Mouse (Mus musculus): ENCODE measurements around the gene Arf4. TPM values are rescaled to one million over a fixed set of nuclear protein-coding genes. Genes with fewer than 3 reads are reported as not detected.

Arf4 gene
- polyA plus RNA-seq, 1 experiment from 2014 or later, result 507 TPM

DNA sequence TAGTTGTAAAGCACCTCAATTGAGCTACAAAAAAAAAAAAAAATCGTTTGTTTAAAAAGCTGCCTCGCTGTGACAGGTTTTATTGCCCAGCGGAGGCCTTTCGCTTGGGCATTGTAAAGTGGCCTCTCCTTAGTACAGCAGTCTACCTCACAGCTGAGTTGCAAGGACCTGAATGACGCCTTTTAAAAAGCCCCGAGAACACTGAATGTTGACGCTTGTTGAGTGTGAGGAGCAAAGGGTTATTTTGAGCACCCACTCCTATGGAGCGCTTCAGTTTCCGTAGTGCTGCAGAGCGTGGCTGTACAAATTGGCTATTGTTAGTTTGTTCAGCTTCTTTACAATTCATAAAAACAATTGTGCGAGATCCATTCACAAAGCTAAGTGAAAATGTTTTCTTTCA lies 1.4 kb downstream of the Arf4 start:
- no peaks in the 10 kb centered on the region for H3K9me3 ChIP-seq
- 10% methylated on average over 11 of the region's 11 CpGs for WGBS
- no peaks in the 10 kb centered on the region for H3K36me3 ChIP-seq
- H3K4me3 ChIP-seq, result peak overlapping the region; percentile 93
- H3K27ac ChIP-seq, result peak overlapping the region; percentile 99
- no peaks in the 10 kb centered on the region for H3K27me3 ChIP-seq (ENCODE audit: insufficient read depth, poor library complexity, severe bottlenecking)
- no peak for DNase-seq (ENCODE audit: low spot score)
- H3K4me1 ChIP-seq, result peaks cover 12% of the 10 kb centered on the region; the same call in 1 of the 2 replicates

DNA sequence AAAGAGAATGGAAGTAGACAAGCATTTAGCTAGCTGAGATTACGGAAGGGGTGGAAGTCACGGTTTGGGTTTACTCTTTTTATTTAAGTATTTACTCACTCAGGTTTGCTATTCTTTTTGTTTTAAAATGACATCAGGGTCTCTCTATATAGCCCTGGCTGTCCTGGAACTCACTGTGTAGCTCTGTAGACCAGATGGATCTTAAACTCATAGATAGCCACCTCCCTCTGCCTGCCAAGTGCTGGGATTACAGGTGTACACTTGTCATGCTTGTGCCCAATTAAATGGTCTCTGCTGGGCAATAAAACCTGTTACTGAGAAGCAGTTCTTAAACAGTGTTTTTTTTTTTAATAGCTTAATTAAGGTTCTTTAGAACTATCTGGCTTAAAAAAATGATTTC lies 2.1 kb downstream of the Arf4 start:
- peak overlapping the region; percentile 93 for H3K4me3 ChIP-seq
- 66% methylated on average over 2 of the region's 2 CpGs for WGBS
- DNase-seq (ENCODE audit: low spot score), result no peak
- no peaks in the 10 kb centered on the region for H3K36me3 ChIP-seq
- H3K4me1 ChIP-seq, result peaks cover 12% of the 10 kb centered on the region; the same call in 1 of the 2 replicates
- H3K9me3 ChIP-seq, result no peaks in the 10 kb centered on the region
- H3K27me3 ChIP-seq (ENCODE audit: insufficient read depth, poor library complexity, severe bottlenecking), result no peaks in the 10 kb centered on the region
- H3K27ac ChIP-seq, result no peak overlapping the region

DNA sequence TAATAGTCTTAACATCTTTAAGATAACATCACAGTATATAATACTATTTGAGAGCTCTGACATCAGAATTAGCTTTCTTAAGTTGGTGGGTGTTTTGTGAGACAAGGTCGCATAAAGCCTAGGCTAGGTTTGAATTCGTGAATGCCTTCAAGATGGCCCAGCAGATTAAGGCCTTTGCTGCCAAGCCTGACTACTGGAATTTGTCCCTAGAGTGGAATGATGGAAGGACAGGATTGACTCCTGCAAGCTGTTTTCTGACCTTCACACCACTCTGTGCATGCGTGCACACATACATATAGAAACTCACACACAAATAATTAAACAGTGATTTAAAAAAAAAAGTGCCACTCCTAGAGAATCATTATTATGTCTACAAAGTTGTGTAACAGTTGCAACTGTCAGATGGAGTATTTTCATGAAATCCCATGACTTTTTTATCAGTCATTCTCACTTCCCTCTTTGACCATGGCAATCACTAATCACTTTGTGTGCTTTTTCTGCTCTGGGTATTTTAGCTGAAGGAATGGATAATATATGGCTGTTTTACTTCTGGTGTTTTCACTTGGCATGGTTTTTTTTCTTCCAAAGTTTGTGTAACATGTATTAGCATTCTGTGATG lies 5.2 kb downstream of the Arf4 start:
- Histone ChIP-seq H3K9me3 (no peaks in the 10 kb centered on the region), H3K27ac (no peak overlapping the region), H3K4me3 (no peak overlapping the region), H3K27me3 (ENCODE audit: insufficient read depth, poor library complexity, severe bottlenecking) (no peaks in the 10 kb centered on the region), H3K36me3 (peaks cover 12% of the 10 kb centered on the region), H3K4me1 (peaks cover 9% of the 10 kb centered on the region; the same call in 1 of the 2 replicates)
- 59% methylated on average over 3 of the region's 3 CpGs for WGBS
- DNase-seq (ENCODE audit: low spot score), result no peak

DNA sequence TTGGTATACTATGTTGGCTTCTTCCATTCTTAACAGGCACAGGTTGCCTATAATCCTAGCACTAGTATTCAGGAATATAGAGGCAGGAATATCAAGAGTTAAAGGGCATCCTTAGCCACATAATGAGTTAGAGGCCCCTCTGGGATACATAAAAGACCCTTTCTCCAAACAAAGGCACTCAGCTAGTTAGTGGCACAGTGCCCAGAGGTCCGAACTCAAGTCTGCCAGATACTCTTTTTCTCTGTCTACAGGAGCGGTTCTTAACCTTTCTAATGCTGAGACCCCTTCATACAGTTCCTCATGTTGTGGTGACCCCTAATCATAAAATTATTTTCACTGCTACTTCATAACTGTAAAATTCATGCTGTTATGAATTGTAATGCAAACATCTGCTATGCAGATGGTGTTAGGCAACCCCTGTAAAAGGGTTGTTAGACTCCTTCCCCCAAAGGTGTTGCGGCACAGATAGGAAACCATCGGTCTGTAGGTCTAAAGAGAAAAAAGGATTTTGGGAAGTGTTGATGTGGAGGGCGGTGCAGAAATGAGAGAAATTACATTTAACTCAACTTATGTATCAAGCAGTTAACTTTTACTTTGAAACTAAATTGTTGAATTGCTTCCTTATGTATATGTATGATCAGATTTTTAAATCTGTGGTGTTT lies 8.2 kb downstream of the Arf4 start:
- Histone ChIP-seq H3K27ac (no peak overlapping the region), H3K9me3 (no peaks in the 10 kb centered on the region), H3K27me3 (ENCODE audit: insufficient read depth, poor library complexity, severe bottlenecking) (no peaks in the 10 kb centered on the region), H3K4me3 (no peak overlapping the region), H3K4me1 (peaks cover 3% of the 10 kb centered on the region; the same call in 1 of the 2 replicates), H3K36me3 (peaks cover 31% of the 10 kb centered on the region)
- WGBS, result 89% methylated on average over 5 of the region's 5 CpGs
- no peak for DNase-seq (ENCODE audit: low spot score)

DNA sequence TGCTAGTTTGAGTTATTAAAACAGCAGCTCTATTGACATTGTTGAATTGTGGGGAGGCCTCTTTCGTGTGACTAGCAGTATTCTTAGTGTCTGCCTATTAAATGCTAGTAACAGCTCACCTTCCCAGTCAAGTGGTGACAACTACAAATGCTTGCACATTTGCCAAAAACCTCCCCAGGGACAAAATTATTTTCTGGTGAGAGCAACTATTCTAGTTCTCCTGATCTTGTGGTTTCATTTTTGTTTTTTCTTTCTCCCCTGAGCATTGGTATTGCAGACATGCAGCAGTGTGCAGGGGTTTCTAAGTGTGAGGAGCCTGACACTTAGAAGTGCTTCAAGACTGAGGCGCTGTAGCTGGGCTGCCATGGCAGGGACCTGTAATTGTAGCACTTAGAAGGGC lies 9.9 kb downstream of the Arf4 start:
- DNase-seq (ENCODE audit: low spot score), result no peak
- WGBS, result 85% methylated on average over 2 of the region's 2 CpGs
- Histone ChIP-seq H3K27ac (no peak overlapping the region), H3K4me1 (peaks cover 3% of the 10 kb centered on the region; the same call in 1 of the 2 replicates), H3K4me3 (no peak overlapping the region), H3K9me3 (no peaks in the 10 kb centered on the region), H3K27me3 (ENCODE audit: insufficient read depth, poor library complexity, severe bottlenecking) (no peaks in the 10 kb centered on the region), H3K36me3 (peaks cover 44% of the 10 kb centered on the region)

DNA sequence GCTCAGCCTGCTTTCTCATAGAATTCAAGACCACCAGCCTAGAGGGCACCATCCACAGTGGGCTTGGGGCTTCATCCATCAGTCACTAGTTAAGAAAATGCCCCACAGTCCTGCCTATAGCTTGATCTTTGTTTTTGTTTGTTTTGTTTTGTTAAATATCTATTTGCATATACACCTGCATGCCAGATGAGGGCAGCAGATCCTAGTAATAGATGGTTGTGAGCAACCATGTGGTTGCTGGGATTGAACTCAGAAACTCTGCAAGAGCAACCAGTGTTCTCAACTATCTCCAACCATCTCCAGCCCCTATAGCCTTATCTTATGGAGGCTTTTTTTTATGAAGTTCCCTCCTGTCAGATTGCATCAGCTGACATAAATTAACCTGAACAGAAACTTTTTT lies 14.0 kb downstream of the Arf4 start:
- Histone ChIP-seq H3K27ac (no peak overlapping the region), H3K4me1 (no peaks in the 10 kb centered on the region), H3K36me3 (peaks cover 79% of the 10 kb centered on the region), H3K9me3 (no peaks in the 10 kb centered on the region), H3K27me3 (ENCODE audit: insufficient read depth, poor library complexity, severe bottlenecking) (no peaks in the 10 kb centered on the region), H3K4me3 (no peak overlapping the region)
- no peak for DNase-seq (ENCODE audit: low spot score)

DNA sequence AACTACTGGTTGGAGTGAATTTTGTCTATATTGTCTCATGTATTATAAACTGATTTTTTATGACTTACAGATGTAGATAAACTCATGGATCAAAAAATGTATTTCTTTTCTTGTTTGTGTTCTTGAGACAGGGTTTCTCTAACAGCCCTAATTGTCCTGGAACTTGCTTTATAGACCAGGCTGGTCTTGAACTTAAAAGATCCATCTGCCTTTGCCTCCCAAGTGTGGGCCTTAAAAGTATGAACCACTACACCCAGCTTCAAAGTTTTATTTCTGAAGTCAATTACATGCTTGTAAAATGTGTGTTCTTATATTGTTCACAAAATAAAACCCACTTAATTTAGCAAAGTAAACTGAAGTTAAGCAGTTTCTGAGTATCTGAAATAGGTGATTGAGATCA lies 20.3 kb downstream of the Arf4 start:
- no peaks in the 10 kb centered on the region for H3K4me1 ChIP-seq
- no peaks in the 10 kb centered on the region for H3K27me3 ChIP-seq (ENCODE audit: insufficient read depth, poor library complexity, severe bottlenecking)
- DNase-seq (ENCODE audit: low spot score), result no peak
- no peaks in the 10 kb centered on the region for H3K9me3 ChIP-seq
- H3K27ac ChIP-seq, result no peak overlapping the region
- no peak overlapping the region for H3K4me3 ChIP-seq
- peaks cover 49% of the 10 kb centered on the region for H3K36me3 ChIP-seq

DNA sequence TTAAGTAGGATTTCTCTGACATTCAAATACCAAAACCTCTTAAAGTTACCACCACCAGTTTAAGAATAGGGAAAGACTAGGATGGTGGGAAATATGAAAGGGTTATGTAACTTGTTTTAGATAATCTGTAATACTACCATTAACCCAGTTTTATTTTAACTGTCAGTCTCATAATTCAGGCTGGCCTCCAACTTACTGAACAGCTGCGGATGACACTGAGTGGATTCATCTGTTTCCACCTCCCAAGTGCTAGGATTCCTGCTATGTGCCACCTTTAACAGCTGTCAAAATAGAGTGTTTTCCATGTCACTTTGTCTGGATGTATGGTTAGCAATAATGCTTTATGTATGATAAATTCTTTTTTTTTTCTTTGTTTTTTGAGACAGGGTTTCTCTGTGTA lies 22.4 kb downstream of the Arf4 start:
- WGBS, result 89% methylated on average over 1 of the region's 1 CpGs
- H3K36me3 ChIP-seq, result peaks cover 51% of the 10 kb centered on the region

DNA sequence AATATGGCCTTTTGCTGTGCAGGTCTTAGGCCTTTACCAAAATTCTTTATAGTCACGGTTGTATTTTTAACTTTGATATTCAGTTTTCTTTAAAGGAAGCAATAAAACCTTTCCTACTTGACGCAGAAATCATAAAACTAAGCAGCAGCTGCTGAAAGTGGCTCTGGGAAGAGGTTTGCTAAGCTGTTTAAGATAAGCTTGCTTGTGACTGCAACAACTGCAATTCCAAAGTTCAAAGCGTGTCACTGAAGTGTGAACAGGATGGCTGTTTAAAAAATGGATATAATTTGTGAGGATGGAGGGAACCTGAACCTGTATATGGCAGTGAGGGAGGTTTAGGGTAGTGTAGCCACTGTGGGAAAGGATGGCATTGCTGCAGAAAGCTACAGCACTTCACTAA lies 24.1 kb downstream of the Arf4 start:
- Histone ChIP-seq H3K9me3 (no peaks in the 10 kb centered on the region), H3K36me3 (peaks cover 45% of the 10 kb centered on the region), H3K4me1 (peaks cover 4% of the 10 kb centered on the region; the same call in 1 of the 2 replicates), H3K4me3 (no peak overlapping the region), H3K27ac (no peak overlapping the region), H3K27me3 (ENCODE audit: insufficient read depth, poor library complexity, severe bottlenecking) (no peaks in the 10 kb centered on the region)
- 80% methylated on average over 3 of the region's 3 CpGs for WGBS
- no peak for DNase-seq (ENCODE audit: low spot score)

More for the DNA sequence above, 22.4 kb downstream of the Arf4 start:
- Histone ChIP-seq H3K4me1 (no peaks in the 10 kb centered on the region), H3K27ac (no peak overlapping the region), H3K9me3 (no peaks in the 10 kb centered on the region), H3K27me3 (ENCODE audit: insufficient read depth, poor library complexity, severe bottlenecking) (no peaks in the 10 kb centered on the region), H3K4me3 (no peak overlapping the region)
- no peak for DNase-seq (ENCODE audit: low spot score)

DNA sequence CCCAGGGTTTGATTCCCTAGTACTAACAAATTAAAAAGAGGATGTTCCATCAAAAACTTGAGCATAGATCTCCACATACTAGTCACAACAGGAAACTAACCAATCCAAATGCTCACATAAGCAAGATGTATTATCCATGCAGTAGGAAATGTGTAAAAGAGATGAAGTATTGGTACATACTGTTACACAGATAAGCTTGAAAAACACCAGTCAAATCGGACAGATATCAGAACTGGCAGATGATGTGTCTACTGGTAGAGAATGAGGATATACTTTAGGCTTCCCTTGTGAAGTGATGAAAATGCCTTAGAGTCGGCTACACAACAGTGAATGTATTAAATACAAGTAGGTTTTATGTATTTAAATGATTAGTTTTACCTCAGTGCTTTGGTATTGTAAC lies 24.6 kb downstream of the Arf4 start:
- peaks cover 6% of the 10 kb centered on the region; the same call in 1 of the 2 replicates for H3K4me1 ChIP-seq
- H3K27me3 ChIP-seq (ENCODE audit: insufficient read depth, poor library complexity, severe bottlenecking), result no peaks in the 10 kb centered on the region
- no peak overlapping the region for H3K27ac ChIP-seq
- no peak overlapping the region for H3K4me3 ChIP-seq
- H3K9me3 ChIP-seq, result no peaks in the 10 kb centered on the region
- no peak for DNase-seq (ENCODE audit: low spot score)
- H3K36me3 ChIP-seq, result peaks cover 41% of the 10 kb centered on the region
- 87% methylated on average over 2 of the region's 2 CpGs for WGBS

DNA sequence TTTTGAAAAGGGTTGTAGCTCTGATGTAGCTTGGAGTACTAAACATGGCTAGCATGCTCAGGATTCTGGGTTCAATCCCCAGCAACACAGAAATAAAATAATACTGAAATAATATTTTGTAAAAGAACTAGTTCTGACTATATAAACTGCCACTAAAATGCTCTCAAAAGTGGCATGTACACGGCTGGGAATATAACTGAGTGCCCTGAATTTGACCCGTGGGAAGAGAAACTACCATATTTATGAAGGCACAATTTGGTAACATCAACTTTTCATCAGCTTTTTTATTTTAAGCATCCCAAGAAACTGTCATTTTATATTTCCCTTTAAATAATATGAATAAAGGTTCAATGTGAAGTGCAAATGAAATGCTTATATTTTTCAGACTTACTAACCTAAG lies 26.0 kb downstream of the Arf4 start:
- Histone ChIP-seq H3K4me1 (peaks cover 6% of the 10 kb centered on the region; the same call in 1 of the 2 replicates), H3K9me3 (no peaks in the 10 kb centered on the region), H3K27me3 (ENCODE audit: insufficient read depth, poor library complexity, severe bottlenecking) (no peaks in the 10 kb centered on the region), H3K36me3 (peaks cover 29% of the 10 kb centered on the region), H3K4me3 (no peak overlapping the region), H3K27ac (no peak overlapping the region)
- WGBS, result 89% methylated on average over 2 of the region's 2 CpGs
- DNase-seq (ENCODE audit: low spot score), result no peak

DNA sequence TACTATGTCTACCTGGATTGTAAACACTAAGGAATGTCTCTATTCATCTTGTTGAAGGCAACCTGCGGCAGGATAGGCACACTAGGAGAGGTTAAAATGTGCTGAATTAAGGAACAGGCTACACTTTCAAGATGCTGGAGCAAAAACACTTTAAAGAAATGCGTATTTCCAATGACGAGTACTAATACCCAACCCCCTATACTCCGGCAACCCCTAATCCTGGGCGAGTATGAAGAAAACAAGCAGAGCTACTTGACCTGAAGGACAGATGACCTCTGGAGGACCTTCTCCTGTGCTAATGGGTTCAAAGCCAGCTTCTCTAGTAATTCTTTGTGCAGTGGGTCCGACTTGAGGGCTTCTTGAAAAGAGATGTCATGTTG lies 30.1 kb downstream of the Arf4 start:
- Histone ChIP-seq H3K27ac (peak overlapping the region; percentile 97; the same call in 1 of the 2 replicates), H3K9me3 (no peaks in the 10 kb centered on the region), H3K4me3 (peak overlapping the region; percentile 98), H3K27me3 (ENCODE audit: insufficient read depth, poor library complexity, severe bottlenecking) (no peaks in the 10 kb centered on the region), H3K36me3 (peaks cover 29% of the 10 kb centered on the region), H3K4me1 (peaks cover 10% of the 10 kb centered on the region)
- 17% methylated on average over 6 of the region's 6 CpGs for WGBS
- no peak for DNase-seq (ENCODE audit: low spot score)

DNA sequence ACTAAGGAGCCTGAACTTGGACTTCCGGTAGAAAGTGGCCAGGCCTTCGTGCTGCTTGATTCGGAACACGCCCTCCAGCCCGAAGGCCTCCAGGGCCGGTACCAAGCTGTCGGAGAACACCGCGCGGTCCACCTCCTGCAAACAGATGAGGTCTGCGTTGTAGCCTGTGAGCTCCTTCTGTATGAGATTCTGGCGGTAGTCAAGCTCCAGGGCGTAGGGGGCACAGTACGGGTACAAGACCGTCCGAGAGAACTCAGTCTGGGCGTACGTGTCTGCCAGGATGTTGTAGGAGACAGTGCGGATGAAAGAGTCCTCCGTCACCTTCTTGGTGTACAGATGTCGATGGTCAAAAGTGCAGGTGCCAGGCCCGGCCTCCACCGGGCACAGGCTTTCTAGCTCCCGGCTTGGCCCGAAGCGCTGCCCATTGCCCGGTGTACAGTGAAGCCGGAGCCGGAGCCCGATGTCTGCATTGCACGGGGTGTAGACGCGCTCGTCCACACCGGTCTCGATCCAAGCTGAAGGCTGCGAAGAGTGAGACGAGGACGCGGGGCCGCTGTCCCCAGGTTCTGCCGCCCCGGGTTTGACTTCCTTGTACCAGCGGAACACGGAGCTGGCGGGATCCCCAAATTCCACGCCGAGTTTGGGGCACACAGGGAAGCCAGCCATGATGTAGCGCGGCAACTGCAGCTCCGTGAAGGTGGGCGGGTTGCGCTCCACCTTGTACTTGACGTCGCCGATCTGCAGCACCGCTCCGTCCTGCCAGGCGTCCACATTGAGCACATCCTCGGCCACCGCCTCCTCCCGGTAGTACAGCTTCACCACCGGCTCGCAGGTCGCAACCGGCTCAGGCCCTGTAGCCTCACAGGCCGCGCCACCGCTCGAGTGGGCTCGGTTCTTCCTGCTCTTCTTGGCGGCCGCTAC lies 30.8 kb downstream of the Arf4 start:
- H3K36me3 ChIP-seq, result peaks cover 28% of the 10 kb centered on the region
- no peaks in the 10 kb centered on the region for H3K9me3 ChIP-seq
- H3K27me3 ChIP-seq (ENCODE audit: insufficient read depth, poor library complexity, severe bottlenecking), result no peaks in the 10 kb centered on the region
- peaks cover 10% of the 10 kb centered on the region for H3K4me1 ChIP-seq
- under 1% methylated on average over 73 of the region's 73 CpGs for WGBS
- DNase-seq (ENCODE audit: low spot score), result peak; percentile 78
- peak overlapping the region; percentile 98 for H3K4me3 ChIP-seq
- H3K27ac ChIP-seq, result peak overlapping the region; percentile 97
